Mouse (Mus musculus): ENCODE measurements around the gene Col25a1. TPM values are rescaled to one million over a fixed set of nuclear protein-coding genes. Genes with fewer than 3 reads are reported as not detected.

Col25a1 gene
- polyA plus RNA-seq, 1 experiment from 2014 or later, result 7.0 TPM

DNA sequence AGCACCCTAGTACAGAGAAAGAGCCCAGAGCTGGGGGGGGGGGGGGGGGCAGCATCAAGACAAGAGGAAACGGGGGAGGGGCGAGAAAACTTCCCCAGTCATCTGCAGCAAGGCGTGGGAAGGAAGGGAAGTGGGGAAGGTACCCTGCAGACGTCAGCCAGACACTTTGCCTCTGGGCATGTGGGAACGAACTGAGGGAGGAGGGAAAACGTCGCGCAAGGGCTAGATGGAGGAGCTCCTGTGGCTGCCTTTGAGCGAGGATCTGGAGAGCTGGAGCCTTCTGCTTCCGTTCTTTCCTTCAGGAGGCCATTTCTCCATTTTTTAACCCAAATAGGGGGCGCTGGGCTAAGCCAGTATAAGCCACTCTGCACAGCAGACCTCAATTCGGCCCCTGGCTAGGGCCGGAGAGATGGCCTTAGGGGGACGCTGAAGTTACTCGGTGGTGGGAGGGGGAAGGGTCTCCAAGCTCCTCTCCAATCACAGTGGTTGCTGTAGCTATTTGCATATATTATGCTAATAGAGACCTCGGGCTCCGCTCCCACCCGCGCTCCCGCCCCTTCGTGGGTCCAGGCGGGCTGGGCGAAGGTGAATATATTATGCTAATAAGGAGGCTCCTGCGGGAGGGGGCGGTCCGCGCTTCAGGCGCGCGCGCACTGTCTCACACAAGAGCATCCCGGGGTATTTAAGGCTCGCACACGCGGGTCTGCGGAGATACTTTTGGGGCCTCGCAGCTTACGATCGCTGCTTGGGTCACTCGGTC lies 49.1 kb downstream of the Col25a1 start:
- under 1% methylated on average over 34 of the region's 40 CpGs for WGBS
- ATAC-seq (peak; percentile 95), DNase-seq (ENCODE audit: low spot score) (peak; percentile 91)
- Histone ChIP-seq H3K4me3 (ENCODE audit: low read depth, low read length) (peak overlapping the region; percentile 45), H3K36me3 (ENCODE audit: insufficient read depth, low read length) (no peaks in the 10 kb centered on the region), H3K4me2 (replicated peaks; ENCODE audit: low read depth, low read length) (peak overlapping the region; percentile 70), H3K27ac (ENCODE audit: low read length) (peak overlapping the region; percentile 47; the same call in 1 of the 2 replicates), H3K4me1 (ENCODE audit: insufficient read depth, low read depth, low read length) (no peaks in the 10 kb centered on the region; the same call in 1 of the 2 replicates), H3K9ac (replicated peaks; ENCODE audit: low read depth) (peak overlapping the region; percentile 23; the same call in 1 of the 2 replicates), H3K9me3 (ENCODE audit: low read length) (no peaks in the 10 kb centered on the region), H3K27me3 (replicated peaks; ENCODE audit: insufficient read depth, low read length) (no peaks in the 10 kb centered on the region)
- TF ChIP-seq EP300 (IDR thresholded peaks at IDR 0.05) (no peak), CTCF (IDR thresholded peaks at IDR 0.05) (peak; percentile 34; the same call in 1 of the 2 replicates)

DNA sequence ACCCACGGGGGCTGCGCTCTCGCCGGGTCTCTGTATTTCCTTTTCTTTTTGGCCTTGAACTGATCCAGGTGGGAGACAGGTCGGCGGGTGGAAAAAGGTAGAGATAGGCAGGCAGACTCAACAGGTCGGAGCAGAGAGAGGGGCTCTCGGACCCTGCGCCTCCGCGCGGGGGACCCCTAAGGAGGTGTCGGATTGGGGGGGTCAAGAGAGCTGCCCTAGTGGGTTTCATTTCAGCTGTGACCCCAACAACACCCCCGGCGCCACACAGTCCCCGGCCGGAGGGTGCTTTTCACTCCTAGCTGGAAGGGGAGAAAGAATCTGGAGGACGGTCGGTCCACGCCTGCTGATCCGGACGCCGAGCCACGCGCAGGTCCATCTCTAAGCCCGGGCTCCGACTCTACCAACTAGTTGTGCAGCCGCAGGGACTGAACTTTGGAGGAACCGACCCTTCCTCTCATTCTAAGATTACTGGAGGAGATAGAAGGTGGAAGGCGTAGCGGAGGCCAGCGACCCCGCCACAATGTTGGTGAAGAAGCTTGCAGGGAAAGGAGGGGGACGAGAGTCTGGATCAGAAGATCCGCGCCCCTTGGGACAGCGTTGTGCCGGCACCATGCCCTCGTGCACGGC lies 49.8 kb downstream of the Col25a1 start:
- no peak for TF ChIP-seq EP300 (IDR thresholded peaks at IDR 0.05)
- no peak for TF ChIP-seq CTCF (IDR thresholded peaks at IDR 0.05)
- H3K4me1 ChIP-seq (ENCODE audit: insufficient read depth, low read depth, low read length), result no peaks in the 10 kb centered on the region; the same call in 1 of the 2 replicates
- WGBS, result 2% methylated on average over 40 of the region's 40 CpGs
- H3K9ac ChIP-seq (replicated peaks; ENCODE audit: low read depth), result peak overlapping the region; percentile 23
- no peaks in the 10 kb centered on the region for H3K9me3 ChIP-seq (ENCODE audit: low read length)
- peak overlapping the region; percentile 70 for H3K4me2 ChIP-seq (replicated peaks; ENCODE audit: low read depth, low read length)
- DNase-seq (ENCODE audit: low spot score), result peak; percentile 42
- no peaks in the 10 kb centered on the region for H3K27me3 ChIP-seq (replicated peaks; ENCODE audit: insufficient read depth, low read length)
- H3K4me3 ChIP-seq (ENCODE audit: low read depth, low read length), result peak overlapping the region; percentile 45
- ATAC-seq, result peak; percentile 33
- no peak overlapping the region for H3K27ac ChIP-seq (ENCODE audit: low read length)
- H3K36me3 ChIP-seq (ENCODE audit: insufficient read depth, low read length), result no peaks in the 10 kb centered on the region

DNA sequence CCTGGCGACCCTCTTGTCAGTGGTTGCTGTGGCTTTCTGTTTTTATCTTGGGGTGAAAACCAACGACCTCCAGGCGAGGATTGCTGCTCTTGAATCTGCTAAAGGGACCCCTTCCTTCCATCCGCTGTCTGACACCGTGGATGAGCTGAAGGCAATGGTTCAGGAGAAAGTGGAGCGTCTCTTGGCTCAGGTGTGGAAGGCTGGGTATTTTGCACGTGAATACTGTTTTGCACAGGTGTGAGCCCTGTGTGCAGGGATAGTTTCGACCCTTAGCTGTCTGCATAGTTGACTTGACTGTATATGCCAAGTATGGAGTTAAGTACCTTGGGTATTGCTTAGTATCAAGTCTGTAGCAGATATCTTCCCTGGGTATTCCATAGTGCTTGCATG lies 50.3 kb downstream of the Col25a1 start:
- WGBS, result 18% methylated on average over 8 of the region's 8 CpGs
- no peak for DNase-seq (ENCODE audit: low spot score)
- no peak overlapping the region for H3K27ac ChIP-seq (ENCODE audit: low read length)

DNA sequence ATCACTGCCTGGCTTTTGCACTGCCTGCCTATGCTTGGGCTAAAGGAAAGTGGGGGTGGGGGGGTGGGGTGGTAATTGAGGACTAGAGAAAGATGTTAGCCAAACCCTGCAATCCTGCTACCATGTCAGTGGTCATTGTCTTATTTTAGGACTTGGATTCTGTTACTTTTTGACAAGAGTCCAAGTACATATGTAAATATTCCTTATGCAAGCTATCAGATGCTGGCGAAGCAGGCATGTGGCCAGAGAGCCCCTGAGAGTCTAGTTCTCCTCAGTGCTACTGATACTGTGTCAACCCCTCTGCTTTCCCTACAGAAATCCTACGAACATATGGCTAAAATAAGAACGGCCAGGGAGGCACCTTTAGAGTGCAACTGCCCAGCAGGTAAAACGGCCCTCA lies 51.1 kb downstream of the Col25a1 start:
- ATAC-seq (no peak), DNase-seq (ENCODE audit: low spot score) (no peak)
- no peaks in the 10 kb centered on the region for H3K27me3 ChIP-seq (replicated peaks; ENCODE audit: insufficient read depth, low read length)
- H3K9ac ChIP-seq (replicated peaks; ENCODE audit: low read depth), result no peak overlapping the region
- H3K4me3 ChIP-seq (ENCODE audit: low read depth, low read length), result 0 out of 2 replicates have a peak overlapping the region, but pooled peaks have one; percentile 45
- H3K36me3 ChIP-seq (ENCODE audit: insufficient read depth, low read length), result no peaks in the 10 kb centered on the region
- H3K27ac ChIP-seq (ENCODE audit: low read length), result no peak overlapping the region
- no peaks in the 10 kb centered on the region; the same call in 1 of the 2 replicates for H3K4me1 ChIP-seq (ENCODE audit: insufficient read depth, low read depth, low read length)
- TF ChIP-seq CTCF (IDR thresholded peaks at IDR 0.05), result no peak
- no peak for TF ChIP-seq EP300 (IDR thresholded peaks at IDR 0.05)
- 49% methylated on average over 4 of the region's 4 CpGs for WGBS
- peak overlapping the region; percentile 70 for H3K4me2 ChIP-seq (replicated peaks; ENCODE audit: low read depth, low read length)
- H3K9me3 ChIP-seq (ENCODE audit: low read length), result no peaks in the 10 kb centered on the region

More for the DNA sequence above, 50.3 kb downstream of the Col25a1 start:
- no peaks in the 10 kb centered on the region; the same call in 1 of the 2 replicates for H3K4me1 ChIP-seq (ENCODE audit: insufficient read depth, low read depth, low read length)
- H3K9ac ChIP-seq (replicated peaks; ENCODE audit: low read depth), result 0 out of 2 replicates have a peak overlapping the region, but pooled peaks have one; percentile 23
- no peaks in the 10 kb centered on the region for H3K9me3 ChIP-seq (ENCODE audit: low read length)
- no peaks in the 10 kb centered on the region for H3K36me3 ChIP-seq (ENCODE audit: insufficient read depth, low read length)
- peak overlapping the region; percentile 45 for H3K4me3 ChIP-seq (ENCODE audit: low read depth, low read length)
- no peak for ATAC-seq
- peak overlapping the region; percentile 70 for H3K4me2 ChIP-seq (replicated peaks; ENCODE audit: low read depth, low read length)
- TF ChIP-seq EP300 (IDR thresholded peaks at IDR 0.05) (no peak), CTCF (IDR thresholded peaks at IDR 0.05) (no peak)
- no peaks in the 10 kb centered on the region for H3K27me3 ChIP-seq (replicated peaks; ENCODE audit: insufficient read depth, low read length)

DNA sequence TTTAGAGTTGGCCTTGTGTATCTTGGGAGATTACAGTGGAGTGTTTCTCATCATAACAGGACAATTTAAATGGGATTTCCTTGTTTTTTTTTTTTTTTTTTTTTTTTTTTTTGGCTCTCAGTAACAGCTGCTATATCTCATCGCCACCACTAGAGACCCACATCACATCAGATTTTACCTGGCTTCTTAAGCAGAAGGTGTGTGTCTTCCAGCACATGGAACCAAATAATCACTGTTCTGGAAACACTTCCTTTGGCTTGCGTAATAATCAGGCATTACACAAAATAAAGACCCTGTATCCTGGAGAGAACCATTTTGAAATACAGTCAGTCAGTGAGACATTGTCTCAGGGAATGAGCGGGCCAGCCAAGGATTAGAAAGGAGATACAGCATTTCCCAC lies 53.8 kb downstream of the Col25a1 start:
- H3K36me3 ChIP-seq (ENCODE audit: insufficient read depth, low read length), result no peaks in the 10 kb centered on the region
- no peak overlapping the region for H3K27ac ChIP-seq (ENCODE audit: low read length)
- peak; percentile 66 for TF ChIP-seq CTCF (IDR thresholded peaks at IDR 0.05)
- no peak for TF ChIP-seq EP300 (IDR thresholded peaks at IDR 0.05)
- no peak overlapping the region for H3K4me3 ChIP-seq (ENCODE audit: low read depth, low read length)
- H3K9me3 ChIP-seq (ENCODE audit: low read length), result no peaks in the 10 kb centered on the region
- ATAC-seq (no peak), DNase-seq (ENCODE audit: low spot score) (peak; percentile 74)
- 49% methylated on average over 3 of the region's 3 CpGs for WGBS
- no peaks in the 10 kb centered on the region for H3K27me3 ChIP-seq (replicated peaks; ENCODE audit: insufficient read depth, low read length)
- no peaks in the 10 kb centered on the region; the same call in 1 of the 2 replicates for H3K4me1 ChIP-seq (ENCODE audit: insufficient read depth, low read depth, low read length)
- H3K4me2 ChIP-seq (replicated peaks; ENCODE audit: low read depth, low read length), result no peak overlapping the region
- no peak overlapping the region for H3K9ac ChIP-seq (replicated peaks; ENCODE audit: low read depth)

DNA sequence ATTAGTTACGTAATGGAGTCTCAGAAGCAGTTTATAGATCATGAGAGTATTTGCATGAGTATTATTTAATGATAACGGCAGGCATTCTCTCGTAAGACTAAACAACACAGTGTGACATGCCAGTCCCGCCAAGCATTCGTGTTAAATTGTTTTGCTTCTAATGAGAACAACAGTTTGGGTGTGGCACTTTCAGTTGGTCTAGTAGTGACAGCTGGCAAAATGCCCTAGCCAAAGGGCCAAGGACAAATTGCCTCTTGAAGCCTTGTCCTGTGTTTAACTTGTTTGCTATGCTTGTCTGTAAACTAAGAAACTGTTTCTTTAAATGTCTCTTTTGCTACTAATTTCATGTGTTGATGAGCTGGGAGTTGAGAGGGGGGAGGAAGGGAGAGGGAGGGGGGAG lies 56.3 kb downstream of the Col25a1 start:
- WGBS, result 50% methylated on average over 5 of the region's 5 CpGs
- DNase-seq (ENCODE audit: low spot score), result peak; percentile 32
- Histone ChIP-seq H3K9ac (replicated peaks; ENCODE audit: low read depth) (no peak overlapping the region), H3K27ac (ENCODE audit: low read length) (no peak overlapping the region), H3K27me3 (replicated peaks; ENCODE audit: insufficient read depth, low read length) (no peaks in the 10 kb centered on the region), H3K4me2 (replicated peaks; ENCODE audit: low read depth, low read length) (no peak overlapping the region), H3K4me1 (ENCODE audit: insufficient read depth, low read depth, low read length) (no peaks in the 10 kb centered on the region), H3K36me3 (ENCODE audit: insufficient read depth, low read length) (no peaks in the 10 kb centered on the region), H3K9me3 (ENCODE audit: low read length) (no peaks in the 10 kb centered on the region), H3K4me3 (ENCODE audit: low read depth, low read length) (no peak overlapping the region)
- ATAC-seq, result no peak
- TF ChIP-seq CTCF (IDR thresholded peaks at IDR 0.05), result no peak
- TF ChIP-seq EP300 (IDR thresholded peaks at IDR 0.05), result no peak

Data from lung, postnatal 0 days (tissue).